Mouse (Mus musculus): ENCODE measurements around the gene Map3k10.

The Map3k10 gene

GRCm38 (mm10) chr7:27674522-27675221 lies at the start of gene Map3k10:
Gene Map3k10, minus strand, starts transcription at chr7:27674598.
- in situ Hi-C loops (cut with MboI, MseI): no loop called here

- in situ Hi-C loops (cut with MboI, MseI): no loop called here
These were observed 47.6 kb upstream of the Map3k10 start for GRCm38 (mm10) chr7:27721951-27722350.

- in situ Hi-C loops (cut with MboI, MseI): no loop called here
These were observed 36.0 kb upstream of the Map3k10 start for GRCm38 (mm10) chr7:27710402-27710801.

- in situ Hi-C loops (cut with MboI, MseI): loop anchor here in 1 of 2 experiments (5.0 kb wide), 1 partner anchor 276 kb away; no protein-coding TSS in a partner anchor
These were observed 22.3 kb upstream of the Map3k10 start for GRCm38 (mm10) chr7:27696711-27697110.

GRCm38 (mm10) chr7:27691076-27691475 lies 16.7 kb upstream of the Map3k10 start:
- in situ Hi-C loops (cut with MboI, MseI): loop anchor here in 1 of 2 experiments (5.0 kb wide), 1 partner anchor 36 kb away; no protein-coding TSS in a partner anchor

- in situ Hi-C loops (cut with MboI, MseI): no loop called here
These were observed 14.6 kb upstream of the Map3k10 start, which contains the start of gene Zfp607b for GRCm38 (mm10) chr7:27688815-27689612. Gene Zfp607b, plus strand, starts transcription at chr7:27689340.

GRCm38 (mm10) chr7:27688246-27688788 lies 13.9 kb upstream of the Map3k10 start:
- in situ Hi-C loops (cut with MboI, MseI): no loop called here

GRCm38 (mm10) chr7:27687836-27688235 lies 13.4 kb upstream of the Map3k10 start:
- in situ Hi-C loops (cut with MboI, MseI): no loop called here

GRCm38 (mm10) chr7:27687043-27687442 lies 12.6 kb upstream of the Map3k10 start:
- in situ Hi-C loops (cut with MboI, MseI): no loop called here

GRCm38 (mm10) chr7:27685681-27686080 lies 11.3 kb upstream of the Map3k10 start:
- in situ Hi-C loops (cut with MboI, MseI): no loop called here

GRCm38 (mm10) chr7:27685220-27685619 lies 10.8 kb upstream of the Map3k10 start:
- in situ Hi-C loops (cut with MboI, MseI): no loop called here

- in situ Hi-C loops (cut with MboI, MseI): loop anchor here in 1 of 2 experiments (5.0 kb wide), 1 partner anchor 41 kb away; no protein-coding TSS in a partner anchor
These were observed 8.8 kb upstream of the Map3k10 start for GRCm38 (mm10) chr7:27683218-27683617.

- in situ Hi-C loops (cut with MboI, MseI): no loop called here
These were observed 819 bp upstream of the Map3k10 start for GRCm38 (mm10) chr7:27675222-27675612.

- in situ Hi-C loops (cut with MboI, MseI): no loop called here
These were observed 240 bp downstream of the Map3k10 start for GRCm38 (mm10) chr7:27674195-27674521.

- in situ Hi-C loops (cut with MboI, MseI): no loop called here
These were observed 745 bp downstream of the Map3k10 start for GRCm38 (mm10) chr7:27673575-27674131.

GRCm38 (mm10) chr7:27673064-27673574 lies 1.3 kb downstream of the Map3k10 start:
- in situ Hi-C loops (cut with MboI, MseI): no loop called here

- in situ Hi-C loops (cut with MboI, MseI): no loop called here
These were observed 12.4 kb downstream of the Map3k10 start for GRCm38 (mm10) chr7:27662038-27662437.

GRCm38 (mm10) chr7:27658712-27659663 lies 15.4 kb downstream of the Map3k10 start:
- in situ Hi-C loops (cut with MboI, MseI): no loop called here

- in situ Hi-C loops (cut with MboI, MseI): no loop called here
These were observed 16.5 kb downstream of the Map3k10 start for GRCm38 (mm10) chr7:27657824-27658395.

- in situ Hi-C loops (cut with MboI, MseI): no loop called here
These were observed 17.8 kb downstream of the Map3k10 start for GRCm38 (mm10) chr7:27656600-27656999.
